Mouse (Mus musculus): ENCODE results near the gene Ciz1.

DNA sequence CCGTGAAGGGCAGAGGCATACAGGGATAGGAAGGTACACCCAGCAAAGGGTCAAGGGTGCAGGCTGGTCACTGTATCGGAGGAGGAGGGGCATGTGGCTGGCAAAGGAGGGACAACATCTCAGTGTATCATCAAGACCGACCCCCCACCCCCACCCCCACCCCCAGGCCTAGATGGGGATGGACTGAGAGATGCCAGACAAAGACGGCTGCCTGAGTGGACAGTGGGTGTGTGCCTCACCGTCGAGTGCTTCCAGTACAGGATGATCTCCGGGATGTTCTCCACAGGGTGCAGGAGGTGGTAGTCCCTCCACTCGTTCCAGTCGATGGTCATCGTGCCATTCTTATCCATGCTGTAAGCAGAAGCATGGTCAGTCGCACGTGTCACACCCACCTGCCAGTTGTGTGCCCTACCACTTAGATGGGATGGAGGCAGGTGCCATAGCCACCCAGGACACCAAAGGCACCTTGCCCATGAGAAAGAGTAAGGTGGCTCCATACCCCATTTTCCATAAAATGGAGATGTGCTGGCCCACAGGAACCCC, 68.0 kb downstream of the Ciz1 start:
- TF ChIP-seq CTCF (IDR thresholded peaks at IDR 0.05; ENCODE audit: borderline replicate concordance, insufficient read depth, low read depth, low read length) (no peak), POLR2A (IDR thresholded peaks at IDR 0.05; ENCODE audit: borderline replicate concordance, insufficient read depth, low read length) (no peak)
